Mouse (Mus musculus): ENCODE results near the gene Eml1. TPM values are rescaled to one million over a fixed set of nuclear protein-coding genes. Genes with fewer than 3 reads are reported as not detected.

The Eml1 gene
- polyA plus RNA-seq, 1 experiment from 2014 or later = not detected

- H3K27ac ChIP-seq = no peak overlapping the region
- WGBS (ENCODE audit: missing documents) = 75% methylated on average over 4 of the region's 4 CpGs
- H3K79me2 ChIP-seq (ENCODE audit: inconsistent target) = no peaks in the 10 kb centered on the region
- H3K4me3 ChIP-seq (ENCODE audit: inconsistent target) = no peak overlapping the region
- H3K36me3 ChIP-seq (ENCODE audit: inconsistent target) = no peaks in the 10 kb centered on the region
Measured at GRCm38 (mm10) chr12:108393637-108394036, 22.9 kb downstream of the Eml1 start.

GRCm38 (mm10) chr12:108394534-108395284 is 24.0 kb downstream of the Eml1 start:
- 68% methylated on average over 17 of the region's 17 CpGs for WGBS (ENCODE audit: missing documents)

GRCm38 (mm10) chr12:108395285-108395660 is 24.5 kb downstream of the Eml1 start:
- WGBS (ENCODE audit: missing documents) = 75% methylated on average over 6 of the region's 6 CpGs
- Histone ChIP-seq H3K27ac (no peak overlapping the region), H3K36me3 (ENCODE audit: inconsistent target) (no peaks in the 10 kb centered on the region), H3K4me3 (ENCODE audit: inconsistent target) (no peak overlapping the region), H3K79me2 (ENCODE audit: inconsistent target) (no peaks in the 10 kb centered on the region)

More at GRCm38 (mm10) chr12:108394534-108395284, 24.0 kb downstream of the Eml1 start:
- H3K4me3 ChIP-seq (ENCODE audit: inconsistent target) = no peak overlapping the region
- no peak overlapping the region for H3K27ac ChIP-seq
- no peaks in the 10 kb centered on the region for H3K79me2 ChIP-seq (ENCODE audit: inconsistent target)
- H3K36me3 ChIP-seq (ENCODE audit: inconsistent target) = no peaks in the 10 kb centered on the region

- Histone ChIP-seq H3K79me2 (ENCODE audit: inconsistent target) (no peaks in the 10 kb centered on the region), H3K27ac (no peak overlapping the region), H3K36me3 (ENCODE audit: inconsistent target) (no peaks in the 10 kb centered on the region), H3K4me3 (ENCODE audit: inconsistent target) (no peak overlapping the region)
- 92% methylated on average over 11 of the region's 11 CpGs for WGBS (ENCODE audit: missing documents)
Measured at GRCm38 (mm10) chr12:108396081-108396947, 25.6 kb downstream of the Eml1 start.

GRCm38 (mm10) chr12:108398681-108399080 is 27.9 kb downstream of the Eml1 start:
- 88% methylated on average over 7 of the region's 7 CpGs for WGBS (ENCODE audit: missing documents)
- no peak overlapping the region for H3K27ac ChIP-seq
- no peak overlapping the region for H3K4me3 ChIP-seq (ENCODE audit: inconsistent target)
- H3K36me3 ChIP-seq (ENCODE audit: inconsistent target) = no peaks in the 10 kb centered on the region
- H3K79me2 ChIP-seq (ENCODE audit: inconsistent target) = no peaks in the 10 kb centered on the region

GRCm38 (mm10) chr12:108399191-108399590 is 28.4 kb downstream of the Eml1 start:
- H3K36me3 ChIP-seq (ENCODE audit: inconsistent target) = no peaks in the 10 kb centered on the region
- no peak overlapping the region for H3K4me3 ChIP-seq (ENCODE audit: inconsistent target)
- WGBS (ENCODE audit: missing documents) = 86% methylated on average over 8 of the region's 8 CpGs
- H3K27ac ChIP-seq = no peak overlapping the region
- H3K79me2 ChIP-seq (ENCODE audit: inconsistent target) = no peaks in the 10 kb centered on the region

GRCm38 (mm10) chr12:108400951-108401350 is 30.2 kb downstream of the Eml1 start:
- H3K4me3 ChIP-seq (ENCODE audit: inconsistent target) = no peak overlapping the region
- H3K27ac ChIP-seq = no peak overlapping the region
- no peaks in the 10 kb centered on the region for H3K79me2 ChIP-seq (ENCODE audit: inconsistent target)
- WGBS (ENCODE audit: missing documents) = 83% methylated on average over 8 of the region's 8 CpGs
- H3K36me3 ChIP-seq (ENCODE audit: inconsistent target) = no peaks in the 10 kb centered on the region

- WGBS (ENCODE audit: missing documents) = 68% methylated on average over 6 of the region's 6 CpGs
- H3K79me2 ChIP-seq (ENCODE audit: inconsistent target) = no peaks in the 10 kb centered on the region
Measured at GRCm38 (mm10) chr12:108403957-108404356, 33.2 kb downstream of the Eml1 start.

GRCm38 (mm10) chr12:108409100-108409499 is 38.3 kb downstream of the Eml1 start:
- Histone ChIP-seq H3K27ac (no peak overlapping the region), H3K4me3 (ENCODE audit: inconsistent target) (no peak overlapping the region), H3K36me3 (ENCODE audit: inconsistent target) (no peaks in the 10 kb centered on the region), H3K79me2 (ENCODE audit: inconsistent target) (no peaks in the 10 kb centered on the region)
- WGBS (ENCODE audit: missing documents) = 75% methylated on average over 5 of the region's 5 CpGs

More at GRCm38 (mm10) chr12:108403957-108404356, 33.2 kb downstream of the Eml1 start:
- Histone ChIP-seq H3K4me3 (ENCODE audit: inconsistent target) (no peak overlapping the region), H3K27ac (no peak overlapping the region), H3K36me3 (ENCODE audit: inconsistent target) (no peaks in the 10 kb centered on the region)

GRCm38 (mm10) chr12:108410416-108411208 is 39.9 kb downstream of the Eml1 start:
- Histone ChIP-seq H3K4me3 (ENCODE audit: inconsistent target) (no peak overlapping the region), H3K27ac (no peak overlapping the region), H3K36me3 (ENCODE audit: inconsistent target) (no peaks in the 10 kb centered on the region), H3K79me2 (ENCODE audit: inconsistent target) (no peaks in the 10 kb centered on the region)
- 76% methylated on average over 14 of the region's 14 CpGs for WGBS (ENCODE audit: missing documents)

GRCm38 (mm10) chr12:108414932-108415331 is 44.2 kb downstream of the Eml1 start:
- Histone ChIP-seq H3K27ac (no peak overlapping the region), H3K4me3 (ENCODE audit: inconsistent target) (no peak overlapping the region), H3K79me2 (ENCODE audit: inconsistent target) (no peaks in the 10 kb centered on the region), H3K36me3 (ENCODE audit: inconsistent target) (no peaks in the 10 kb centered on the region)
- WGBS (ENCODE audit: missing documents) = 94% methylated on average over 9 of the region's 9 CpGs

- H3K4me3 ChIP-seq (ENCODE audit: inconsistent target) = no peak overlapping the region
- no peaks in the 10 kb centered on the region for H3K36me3 ChIP-seq (ENCODE audit: inconsistent target)
- no peaks in the 10 kb centered on the region for H3K79me2 ChIP-seq (ENCODE audit: inconsistent target)
- H3K27ac ChIP-seq = no peak overlapping the region
Measured at GRCm38 (mm10) chr12:108419570-108419969, 48.8 kb downstream of the Eml1 start.

- H3K4me3 ChIP-seq (ENCODE audit: inconsistent target) = no peak overlapping the region
- no peaks in the 10 kb centered on the region for H3K79me2 ChIP-seq (ENCODE audit: inconsistent target)
- H3K36me3 ChIP-seq (ENCODE audit: inconsistent target) = no peaks in the 10 kb centered on the region
- WGBS (ENCODE audit: missing documents) = 75% methylated on average over 1 of the region's 1 CpGs
- no peak overlapping the region for H3K27ac ChIP-seq
Measured at GRCm38 (mm10) chr12:108421477-108421876, 50.7 kb downstream of the Eml1 start.

GRCm38 (mm10) chr12:108422495-108422857 is 51.7 kb downstream of the Eml1 start:
- 6% methylated on average over 14 of the region's 14 CpGs for WGBS (ENCODE audit: missing documents)

More at GRCm38 (mm10) chr12:108422495-108422857, 51.7 kb downstream of the Eml1 start:
- Histone ChIP-seq H3K27ac (no peak overlapping the region), H3K4me3 (ENCODE audit: inconsistent target) (no peak overlapping the region), H3K79me2 (ENCODE audit: inconsistent target) (no peaks in the 10 kb centered on the region), H3K36me3 (ENCODE audit: inconsistent target) (no peaks in the 10 kb centered on the region)

Data from macrophage (primary cell).